Mouse (Mus musculus) adrenal gland, adult 2 months (tissue): ENCODE measurements at regions not wholly inside any gene's neighbourhood (a gene's known extent, or its start where the extent isn't known, plus 50 kb on each side); places are given as distances from the start of the nearest gene placed in this dataset.

Experiments
- DNase-seq: peaks from one replicate; pipeline ENCODE4 v3.0.0; 2021

DNA sequence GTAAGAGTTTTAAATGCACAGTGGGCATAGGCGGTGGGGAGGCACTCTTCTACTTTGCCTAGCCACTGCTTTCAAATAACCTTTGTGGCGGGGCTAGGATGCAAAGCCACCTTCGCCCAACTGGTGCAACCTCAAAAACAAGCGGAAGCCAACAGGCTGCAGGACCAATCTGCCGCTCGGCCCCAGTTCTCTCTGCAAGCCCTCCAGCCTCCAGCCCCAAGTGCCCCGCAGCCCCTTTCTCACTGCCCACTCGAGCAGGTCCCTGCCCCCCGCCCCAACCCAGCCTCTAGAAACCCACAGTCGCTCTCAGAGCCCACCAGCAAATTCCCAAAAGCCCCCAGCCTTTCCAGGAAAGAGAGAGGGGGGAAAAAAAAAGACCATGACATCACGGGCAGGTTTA lies 89.6 kb upstream of the Ssbp2 start:
- DNase-seq = peak; percentile 30

DNA sequence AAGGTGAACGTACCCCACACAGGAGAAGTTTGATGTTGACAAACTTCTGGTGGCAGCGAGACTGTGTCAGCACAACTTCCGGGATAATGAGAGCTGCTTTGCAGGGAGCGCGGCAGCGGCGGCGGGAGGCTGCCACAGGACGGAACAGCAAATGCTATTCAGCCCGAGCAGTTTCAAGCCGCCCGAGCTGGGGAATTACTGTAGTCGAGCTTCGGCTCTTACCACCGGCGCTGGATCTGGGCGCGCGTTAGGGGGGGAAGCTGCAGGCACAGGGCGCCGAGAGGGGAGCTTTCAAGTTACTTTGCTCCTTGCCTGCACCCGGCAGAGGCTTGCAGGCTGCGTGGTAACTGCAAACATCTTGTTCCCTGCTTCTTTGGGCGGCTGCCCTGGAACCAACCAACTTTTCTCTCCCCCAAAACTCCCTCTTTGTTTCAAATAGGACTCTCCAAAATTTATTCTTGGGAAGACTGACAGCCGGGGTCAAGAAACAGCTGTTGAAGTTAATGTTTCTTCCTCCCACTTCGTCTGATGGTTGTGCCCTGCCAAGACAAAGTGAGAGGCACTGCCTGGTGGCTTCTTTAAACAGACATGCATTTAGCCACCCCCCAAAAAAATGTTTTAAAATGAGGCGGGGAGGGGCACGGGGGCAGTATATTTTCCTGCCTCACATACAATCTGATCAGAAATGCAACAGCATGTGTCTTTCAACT lies 89.0 kb upstream of the Ssbp2 start:
- peak; percentile 91 for DNase-seq

DNA sequence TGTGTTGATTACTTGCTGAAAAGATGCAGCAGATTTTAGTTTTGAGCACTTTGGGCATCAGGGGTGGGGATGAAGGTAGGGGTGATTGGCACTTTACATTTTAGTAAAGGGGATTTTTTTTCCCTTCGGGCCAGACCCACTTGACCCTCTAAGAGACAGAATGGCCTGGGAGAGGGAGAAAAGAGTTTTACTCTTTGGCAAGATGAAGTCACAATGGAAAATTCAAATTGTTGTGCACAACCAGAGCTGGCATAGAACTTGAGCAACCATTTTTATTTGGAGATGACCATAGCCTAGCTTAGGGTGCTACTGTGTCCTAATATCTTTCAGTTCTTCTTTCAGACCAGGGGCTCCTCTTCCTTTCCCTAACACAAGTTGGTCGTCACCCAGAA lies 88.5 kb upstream of the Ssbp2 start:
- no peak for DNase-seq

DNA sequence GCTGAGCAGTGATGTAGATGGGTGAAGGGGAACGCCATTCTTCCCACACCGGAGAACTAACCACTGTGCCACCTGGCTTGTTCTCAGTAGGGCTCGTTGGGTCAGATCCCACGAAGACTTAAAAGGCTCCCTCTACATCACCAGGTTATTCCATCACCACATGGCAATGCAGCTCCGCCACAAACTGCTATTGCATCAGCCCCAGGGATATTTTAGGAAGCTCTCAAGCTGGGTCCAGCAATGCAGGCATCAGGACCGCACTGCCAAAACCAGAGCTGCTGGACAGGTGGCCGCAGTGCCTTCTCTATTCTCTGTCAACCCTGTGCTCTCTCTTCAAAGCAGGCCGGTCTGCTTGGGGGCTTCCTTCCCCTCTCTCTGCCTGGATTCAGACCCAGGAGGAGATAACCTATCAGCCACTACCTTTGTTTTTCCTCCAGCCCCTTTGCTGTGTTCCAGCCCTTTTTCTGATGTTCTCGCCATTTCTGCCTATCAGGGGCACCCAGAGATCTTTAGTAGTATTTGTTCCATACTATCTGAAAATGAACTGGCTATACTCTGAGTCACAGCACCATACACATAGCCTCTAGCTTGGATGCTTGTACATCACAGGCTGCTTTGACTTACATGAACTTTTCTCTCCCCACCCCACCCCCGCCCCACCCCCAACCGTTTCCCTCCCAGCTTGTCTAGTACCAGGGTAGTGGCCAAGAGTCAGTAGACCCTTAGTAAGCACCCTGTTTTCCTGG lies 87.8 kb upstream of the Ssbp2 start:
- DNase-seq = no peak

DNA sequence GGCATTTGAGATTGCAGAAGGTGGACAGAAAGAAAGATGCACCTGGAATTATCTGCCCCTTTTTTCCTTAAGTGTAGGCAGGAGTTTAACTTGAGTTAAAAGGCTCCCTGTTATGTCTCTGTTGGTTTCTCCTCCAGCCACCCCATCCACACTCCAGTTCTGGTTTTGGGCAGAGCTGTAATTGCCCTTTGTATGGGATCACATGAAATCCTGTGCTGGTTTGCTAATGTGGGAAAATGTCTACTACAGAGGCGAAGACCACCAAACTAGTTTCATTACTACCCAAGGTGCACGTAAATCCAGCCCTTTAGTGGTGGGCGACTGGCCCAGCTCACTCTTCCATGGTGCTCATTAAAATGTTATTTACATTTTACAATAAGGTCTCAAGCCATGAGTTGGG lies 85.9 kb upstream of the Ssbp2 start:
- no peak for DNase-seq

DNA sequence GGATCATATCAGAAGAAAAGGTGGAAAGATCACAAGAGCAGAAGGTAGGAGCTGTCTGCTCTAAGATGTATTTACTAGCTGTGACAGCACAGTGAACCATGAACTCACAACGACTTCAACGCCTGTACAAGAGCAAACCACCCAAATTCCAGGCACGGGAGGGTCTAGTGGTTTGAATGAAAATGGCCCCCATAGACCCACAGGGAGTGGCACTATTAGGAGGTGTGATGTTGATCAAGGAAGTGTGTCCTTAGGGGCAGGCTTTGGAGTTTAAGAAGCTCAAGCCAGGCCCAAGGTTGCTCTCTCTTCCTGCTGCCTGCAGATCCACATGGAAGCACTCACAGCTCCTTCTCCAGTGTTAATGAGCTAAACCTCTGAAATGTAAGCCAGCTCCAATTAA lies 83.5 kb upstream of the Ssbp2 start:
- DNase-seq = no peak

DNA sequence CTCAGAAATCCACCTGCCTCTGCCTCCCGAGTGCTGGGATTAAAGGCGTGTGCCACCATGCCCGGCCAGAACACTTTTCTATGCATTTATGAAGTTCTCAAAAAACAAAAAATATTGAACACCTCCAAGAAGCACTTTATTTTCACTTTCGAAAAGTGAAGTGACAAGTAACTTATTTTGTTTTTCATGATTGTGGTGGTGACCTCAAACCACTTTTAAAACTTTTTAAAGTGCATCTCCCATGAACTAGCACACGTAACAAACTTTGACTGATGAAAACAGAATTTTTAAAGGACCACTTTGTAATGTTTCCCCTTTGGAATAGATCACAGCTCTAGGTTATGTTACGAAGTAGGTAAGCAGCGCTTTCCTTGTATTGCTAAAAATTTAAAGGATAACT lies 82.7 kb upstream of the Ssbp2 start:
- no peak for DNase-seq

DNA sequence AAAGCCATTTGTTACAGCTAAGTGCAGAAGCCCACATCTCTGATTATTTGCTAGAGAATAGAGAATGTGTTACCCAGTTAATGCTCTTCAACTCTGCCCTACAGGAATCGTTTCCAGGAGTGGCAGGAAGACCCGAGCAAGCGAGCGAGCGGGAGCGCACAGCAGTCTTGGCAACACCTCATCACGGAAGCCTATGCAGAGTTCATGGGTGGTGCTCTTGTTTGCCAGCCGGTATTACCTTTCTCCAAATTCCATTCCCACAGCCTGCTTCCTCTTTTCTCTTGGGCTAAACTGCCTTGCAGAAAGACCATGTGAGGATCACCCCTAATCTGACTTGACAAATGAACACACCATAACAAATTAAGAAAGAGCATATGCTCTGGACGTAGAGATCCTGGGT lies 82.1 kb upstream of the Ssbp2 start:
- no peak for DNase-seq

DNA sequence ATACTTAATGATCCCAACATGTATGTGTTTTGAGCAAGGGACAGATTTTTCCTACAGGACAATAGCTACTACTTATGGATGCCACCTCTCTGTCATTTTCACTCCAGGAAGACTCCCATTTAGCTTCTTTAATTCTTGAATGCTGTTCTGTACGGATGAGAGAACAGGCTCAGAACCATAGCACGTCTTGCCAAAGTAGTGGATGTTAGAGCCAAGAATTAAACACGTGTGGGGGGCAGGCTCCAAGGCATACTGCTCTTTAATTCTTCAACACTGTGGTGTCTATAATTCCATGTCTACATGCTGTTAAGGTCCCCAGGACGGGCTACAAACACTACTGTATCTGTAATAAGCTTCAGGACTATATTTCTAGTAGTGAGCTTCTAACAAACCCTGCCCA lies 74.7 kb upstream of the Ssbp2 start:
- no peak for DNase-seq

DNA sequence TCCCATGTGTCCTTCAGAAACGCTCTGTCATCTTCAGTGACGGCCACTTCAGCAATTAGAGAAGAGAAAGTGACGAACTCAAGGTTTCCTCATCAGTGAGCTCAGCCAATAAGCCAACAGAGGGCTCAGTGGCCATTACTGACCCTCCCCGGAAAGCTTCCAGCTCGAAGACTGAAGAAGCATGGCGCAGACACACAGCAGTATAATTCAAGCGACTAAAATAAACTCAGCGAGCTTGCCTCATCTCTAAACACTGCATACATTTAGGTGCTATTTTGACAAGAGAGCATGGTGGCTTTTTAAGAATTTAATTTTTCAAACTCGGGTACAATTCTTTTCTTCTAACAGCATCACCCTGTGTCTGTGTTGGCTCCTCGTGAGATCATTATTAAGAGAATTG lies 72.2 kb upstream of the Ssbp2 start:
- DNase-seq = peak; percentile 7

DNA sequence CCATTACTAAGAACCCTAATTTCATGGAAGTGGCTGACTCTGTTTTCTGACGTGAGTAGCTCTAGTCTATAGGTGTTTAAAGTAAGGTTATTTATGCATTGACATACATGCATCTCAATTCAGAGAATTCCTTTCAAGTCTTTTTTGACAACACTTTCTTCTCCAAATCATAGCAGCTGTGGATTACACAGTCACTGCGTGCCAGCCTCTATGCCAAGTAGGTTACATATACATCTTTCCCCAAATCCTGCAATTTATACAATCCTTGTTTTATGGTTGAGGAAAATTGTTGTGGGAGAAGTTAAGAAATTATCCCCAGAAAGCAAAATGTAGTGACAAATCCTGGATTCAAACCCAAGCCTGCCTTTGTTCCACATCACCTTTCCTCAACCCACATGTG lies 56.5 kb upstream of the Ssbp2 start:
- DNase-seq = no peak

DNA sequence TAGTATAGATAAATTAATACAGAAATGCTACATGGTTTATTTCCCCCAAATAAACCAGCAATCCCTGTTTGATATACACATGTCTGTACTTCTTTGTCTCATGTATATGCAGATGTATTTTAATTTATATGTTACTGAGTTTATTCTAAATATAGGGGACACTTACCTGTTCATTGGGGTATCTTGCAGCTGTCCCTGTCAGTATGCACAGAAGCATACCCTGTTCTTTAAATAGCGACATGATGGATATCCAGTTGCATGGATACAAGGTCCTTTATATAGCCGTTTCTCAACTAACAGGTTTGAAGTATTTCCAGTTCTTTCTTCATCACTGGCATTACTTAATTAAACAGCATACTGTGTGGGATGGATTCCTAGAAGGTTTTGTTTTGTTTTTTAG lies 55.1 kb upstream of the Ssbp2 start:
- DNase-seq = no peak

DNA sequence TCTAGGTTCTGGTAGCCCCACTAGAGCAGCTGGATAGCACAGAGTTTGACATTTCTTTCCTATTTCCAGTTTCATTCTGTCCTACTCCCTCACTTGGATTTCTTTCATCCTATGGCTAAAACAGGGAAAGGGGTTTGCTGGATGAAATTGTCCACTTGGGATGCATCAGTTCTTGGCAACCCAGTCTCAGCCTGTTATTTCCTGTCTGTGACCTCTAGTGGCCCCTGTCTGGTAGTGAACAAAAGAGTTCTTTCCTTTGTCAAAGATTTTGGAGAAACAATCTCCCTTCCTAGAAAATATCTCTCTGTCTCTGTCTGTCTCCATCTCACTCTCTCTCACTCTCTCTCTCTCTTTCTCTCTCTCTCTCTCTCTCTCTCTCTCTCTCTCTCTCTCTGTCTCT lies 50.0 kb upstream of the Ssbp2 start:
- DNase-seq = no peak
